Mouse (Mus musculus) limb, embryonic 11.5 days (tissue): ENCODE measurements around the gene Cd247. TPM values are rescaled to one million over a fixed set of nuclear protein-coding genes. Genes with fewer than 3 reads are reported as not detected.

Source experiments
- ATAC-seq: fragments of 200-750 bp; cut with Nextera tagmentation; 2 replicates; pipeline ENCODE4 v1.8.0; 2017; ENCODE audit warnings: low read depth; ENCODE audit not compliant: insufficient number of reproducible peaks, low FRiP score, low TSS enrichment
- DNase-seq: peaks from one replicate; pipeline ENCODE4 v3.0.0-alpha.2; 2015; ENCODE audit warnings: low spot score
- H3K27ac ChIP-seq: fragments of 300-500 bp; sonication (generic); replicated peaks from 2 replicates; pipeline ENCODE4 v1.5.1; 2014; ENCODE audit warnings: low read depth, mild to moderate bottlenecking, low read length
- H3K27me3 ChIP-seq: fragments of 300-500 bp; sonication (generic); 2 replicates; pipeline ENCODE4 v1.6.1; 2014; ENCODE audit warnings: mild to moderate bottlenecking, low read length, mixed read lengths; ENCODE audit not compliant: control insufficient read depth, insufficient read depth
- H3K36me3 ChIP-seq: fragments of 300-500 bp; sonication (generic); 2 replicates; pipeline ENCODE4 v1.6.1; 2014; ENCODE audit warnings: mild to moderate bottlenecking, low read length, moderate library complexity, mixed read lengths; ENCODE audit not compliant: control insufficient read depth, insufficient read depth
- H3K4me1 ChIP-seq: fragments of 300-500 bp; sonication (generic); 2 replicates; pipeline ENCODE4 v1.6.1; 2014; ENCODE audit warnings: low read length, mixed read lengths; ENCODE audit not compliant: control insufficient read depth, insufficient read depth
- H3K4me2 ChIP-seq: fragments of 300-500 bp; sonication (generic); 2 replicates; pipeline ENCODE4 v1.6.1; 2014; ENCODE audit warnings: low read depth, mild to moderate bottlenecking, moderate library complexity; ENCODE audit not compliant: severe bottlenecking
- H3K4me3 ChIP-seq: fragments of 300-500 bp; sonication (generic); 2 replicates; pipeline ENCODE4 v1.5.1; 2014; ENCODE audit warnings: low read depth, low read length
- H3K9ac ChIP-seq: fragments of 300-500 bp; sonication (generic); 2 replicates; pipeline ENCODE4 v1.6.1; 2014; ENCODE audit warnings: mild to moderate bottlenecking, low read length
- H3K9me3 ChIP-seq: fragments of 300-500 bp; sonication (generic); 2 replicates; pipeline ENCODE4 v1.6.1; 2016; ENCODE audit warnings: low read length; ENCODE audit not compliant: control insufficient read depth
- WGBS: fragments of 180-500 bp; shearing (Covaris S2); extraction: QIAGEN DNeasy Blood & Tissue Kit; methylation state at CpG from one replicate; pipeline ENCODE4 v1.1.7; 2014; 5-methylcytosine and 5-hydroxymethylcytosine counted together
- polyA plus RNA-seq: library from polyadenylated mRNA; unstranded; fragments of >200 nt; fragmentation: Nextera tagmentation; extraction: Ambion mirVana; gene quantifications from 2 replicates; pipeline ENCODE4 v1.2.1, GENCODE M21; 2014

Gene Cd247
- polyA plus RNA-seq, 1 experiment from 2014 or later: 1.6 TPM

- WGBS: 93% methylated on average over 6 of the region's 6 CpGs
- Histone ChIP-seq H3K27ac (no peak overlapping the region), H3K27me3 (no peaks in the 10 kb centered on the region), H3K9me3 (no peaks in the 10 kb centered on the region), H3K4me3 (no peak overlapping the region), H3K4me1 (no peaks in the 10 kb centered on the region), H3K4me2 (no peak overlapping the region), H3K9ac (no peak overlapping the region), H3K36me3 (peaks cover 4% of the 10 kb centered on the region; the same call in 1 of the 2 replicates)
- ATAC-seq (no peak), DNase-seq (no peak)
Observed at GRCm38 (mm10) chr1:165875520-165876284, 87.2 kb downstream of the Cd247 start.

DNA sequence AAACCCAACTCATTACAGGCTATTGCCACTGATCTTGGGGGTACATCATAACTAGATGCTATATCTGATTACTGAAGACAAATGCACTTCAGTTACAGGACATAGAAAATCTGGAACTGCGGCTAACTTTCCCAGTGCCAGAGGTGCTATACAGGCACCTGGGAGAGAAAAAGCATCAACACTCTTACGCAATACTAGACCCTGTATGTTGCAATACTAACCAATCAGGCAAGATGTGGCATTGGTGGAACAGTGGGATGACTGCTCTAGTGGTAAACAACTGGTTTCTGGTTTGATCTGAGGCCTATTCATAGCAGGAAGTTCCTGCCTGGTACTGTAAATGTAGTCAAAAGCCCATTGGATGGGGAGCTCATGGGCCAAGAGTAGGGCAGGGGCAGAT, 90.3 kb downstream of the Cd247 start:
- no peak overlapping the region for H3K9ac ChIP-seq
- H3K4me3 ChIP-seq: no peak overlapping the region
- no peak overlapping the region for H3K4me2 ChIP-seq
- 95% methylated on average over 2 of the region's 2 CpGs for WGBS
- DNase-seq (no peak), ATAC-seq (no peak)
- H3K4me1 ChIP-seq: 0 out of 2 replicates have a peak, but pooled peaks cover 4% of the 10 kb centered on the region
- H3K9me3 ChIP-seq: no peaks in the 10 kb centered on the region
- no peaks in the 10 kb centered on the region for H3K27me3 ChIP-seq
- peaks cover 6% of the 10 kb centered on the region; the same call in 1 of the 2 replicates for H3K36me3 ChIP-seq
- no peak overlapping the region for H3K27ac ChIP-seq

DNA sequence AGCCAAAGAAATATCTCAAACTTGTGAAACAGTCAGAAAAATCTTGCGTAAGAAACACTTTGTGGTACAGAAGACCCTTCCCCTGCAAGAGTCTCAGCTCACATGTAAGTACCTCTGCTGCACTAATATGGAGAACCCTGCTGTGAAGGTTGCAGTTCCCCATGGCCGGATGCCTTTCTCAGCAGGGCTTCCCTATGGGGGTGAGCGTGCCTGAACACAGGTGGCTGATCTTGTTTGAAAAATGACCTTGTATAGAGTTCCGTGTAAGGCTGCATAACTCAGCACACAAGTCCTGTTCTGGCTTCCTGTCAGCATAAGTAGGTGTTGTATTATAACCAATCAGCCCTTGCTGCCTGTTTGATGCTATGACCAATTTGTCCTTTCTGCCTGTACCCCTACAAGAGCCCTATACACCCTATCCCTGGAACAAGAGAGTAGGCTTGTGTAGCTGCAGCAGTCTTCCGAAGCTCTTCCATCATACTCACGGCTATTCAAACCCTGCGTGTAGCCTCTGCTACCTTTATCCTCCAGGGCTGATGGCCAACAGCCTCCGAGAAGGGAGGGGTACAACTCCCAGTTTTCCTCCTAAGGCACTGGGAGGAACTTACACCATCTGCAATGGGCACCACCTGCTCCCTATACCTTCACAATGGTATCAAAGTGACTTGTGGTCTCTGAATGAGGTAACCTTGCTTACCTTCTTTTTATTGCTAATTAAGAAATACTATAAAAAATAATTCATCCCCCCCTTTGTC, 93.8 kb downstream of the Cd247 start:
- H3K27me3 ChIP-seq: no peaks in the 10 kb centered on the region
- H3K4me3 ChIP-seq: no peak overlapping the region
- H3K9ac ChIP-seq: no peak overlapping the region
- ATAC-seq (0 out of 2 replicates have a peak, but pooled peaks have one; percentile 44), DNase-seq (no peak)
- no peaks in the 10 kb centered on the region for H3K9me3 ChIP-seq
- 0 out of 2 replicates have a peak, but pooled peaks cover 4% of the 10 kb centered on the region for H3K4me1 ChIP-seq
- WGBS: 59% methylated on average over 8 of the region's 8 CpGs
- H3K27ac ChIP-seq: no peak overlapping the region; the same call in 1 of the 2 replicates
- H3K4me2 ChIP-seq: no peak overlapping the region
- peaks cover 6% of the 10 kb centered on the region; the same call in 1 of the 2 replicates for H3K36me3 ChIP-seq

DNA sequence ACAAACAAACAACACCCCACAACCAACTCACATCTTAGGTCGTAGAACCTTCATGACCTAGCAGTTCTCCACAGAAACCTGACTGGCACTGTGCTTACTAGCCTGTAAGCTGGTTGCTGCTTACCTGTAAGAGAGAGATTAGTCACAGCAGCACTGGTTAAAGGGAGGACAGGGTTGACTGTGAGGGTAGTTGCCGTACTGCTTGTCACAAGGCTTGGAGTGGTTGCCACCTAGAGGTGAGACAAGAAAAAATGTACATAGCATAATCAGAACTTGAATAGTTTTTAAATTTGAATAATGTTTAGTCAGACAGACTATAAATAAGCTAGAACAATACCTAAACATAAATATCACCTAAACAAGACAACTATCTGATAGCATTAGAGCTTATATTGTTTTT, 103.2 kb downstream of the Cd247 start:
- Histone ChIP-seq H3K27ac (no peak overlapping the region), H3K9me3 (no peaks in the 10 kb centered on the region), H3K4me3 (no peak overlapping the region), H3K36me3 (peaks cover 9% of the 10 kb centered on the region), H3K4me1 (no peaks in the 10 kb centered on the region), H3K4me2 (no peak overlapping the region), H3K27me3 (no peaks in the 10 kb centered on the region), H3K9ac (no peak overlapping the region)
- no peak for DNase-seq
- no peak for ATAC-seq
- WGBS: 86% methylated on average over 2 of the region's 2 CpGs

DNA sequence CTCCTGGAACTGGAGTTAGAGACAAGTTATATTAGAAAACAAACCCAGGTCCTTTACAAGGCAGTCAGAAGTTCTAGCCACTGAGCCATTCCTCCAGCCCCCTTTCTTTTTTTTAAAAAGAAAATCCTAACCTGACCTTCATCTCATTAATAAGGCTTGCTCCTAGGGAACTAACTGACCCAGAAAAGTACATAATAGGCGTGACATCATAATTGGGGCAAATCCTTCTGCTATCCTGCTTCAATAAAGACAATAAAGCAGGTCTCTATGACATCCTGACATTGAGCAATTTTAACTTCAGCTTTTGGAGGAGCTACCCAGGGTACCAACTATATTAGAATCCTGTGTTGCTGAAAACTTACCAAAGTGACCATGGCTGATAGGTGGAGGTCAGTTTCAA, 115.1 kb downstream of the Cd247 start:
- H3K36me3 ChIP-seq: no peaks in the 10 kb centered on the region; the same call in 1 of the 2 replicates
- no peaks in the 10 kb centered on the region for H3K9me3 ChIP-seq
- DNase-seq: no peak
- no peak overlapping the region for H3K9ac ChIP-seq
- H3K27ac ChIP-seq: no peak overlapping the region
- ATAC-seq: no peak
- H3K27me3 ChIP-seq: no peaks in the 10 kb centered on the region
- H3K4me3 ChIP-seq: no peak overlapping the region
- WGBS: 93% methylated on average over 1 of the region's 1 CpGs
- no peaks in the 10 kb centered on the region for H3K4me1 ChIP-seq
- H3K4me2 ChIP-seq: no peak overlapping the region

DNA sequence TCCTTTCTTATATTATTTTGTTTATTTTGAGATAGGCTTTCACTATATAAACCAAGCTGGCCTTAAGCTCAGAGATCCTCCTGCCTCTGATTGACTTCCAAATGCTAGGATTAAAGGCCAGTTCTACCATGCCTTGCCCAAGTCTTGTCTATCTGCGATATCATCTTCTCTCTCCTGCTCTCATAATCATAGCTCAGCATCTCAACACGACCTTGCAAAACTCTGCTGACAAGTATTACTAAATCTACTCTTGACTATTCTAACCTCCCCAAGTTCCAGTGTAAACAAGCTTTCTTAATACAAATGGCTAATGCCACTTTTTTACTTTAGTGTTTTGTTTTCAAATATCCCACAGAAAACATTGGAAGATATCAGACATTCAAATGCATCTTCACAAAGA, 119.7 kb downstream of the Cd247 start:
- ATAC-seq (no peak), DNase-seq (no peak)
- no peaks in the 10 kb centered on the region for H3K4me1 ChIP-seq
- H3K27me3 ChIP-seq: no peaks in the 10 kb centered on the region
- no peak overlapping the region for H3K4me2 ChIP-seq
- no peaks in the 10 kb centered on the region for H3K9me3 ChIP-seq
- WGBS: 98% methylated on average over 2 of the region's 2 CpGs
- H3K4me3 ChIP-seq: no peak overlapping the region
- no peak overlapping the region for H3K27ac ChIP-seq
- no peaks in the 10 kb centered on the region; the same call in 1 of the 2 replicates for H3K36me3 ChIP-seq
- no peak overlapping the region for H3K9ac ChIP-seq

DNA sequence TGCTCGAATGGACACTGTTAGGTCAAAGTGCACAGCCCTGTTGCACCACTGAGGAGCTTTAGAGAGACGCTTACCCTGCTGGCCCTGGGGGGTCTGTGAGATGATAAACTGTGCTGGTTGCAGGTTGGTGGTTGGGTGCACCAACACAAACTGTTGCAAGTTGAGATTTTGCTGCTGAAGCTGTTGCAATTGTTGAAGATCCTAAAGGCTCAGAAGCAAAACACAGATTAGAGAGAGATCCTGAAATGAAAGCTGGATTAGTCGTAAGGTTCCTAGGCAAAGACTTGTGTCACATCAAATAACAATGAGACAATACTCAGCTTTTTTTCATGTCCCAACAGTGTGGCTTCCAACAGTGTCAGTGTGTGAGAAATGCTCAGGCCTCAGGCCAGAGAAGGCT, 120.3 kb downstream of the Cd247 start:
- no peak for ATAC-seq
- H3K9me3 ChIP-seq: no peaks in the 10 kb centered on the region
- H3K4me2 ChIP-seq: no peak overlapping the region
- no peaks in the 10 kb centered on the region for H3K27me3 ChIP-seq
- 86% methylated on average over 3 of the region's 3 CpGs for WGBS
- DNase-seq: no peak
- no peak overlapping the region for H3K9ac ChIP-seq
- H3K4me1 ChIP-seq: no peaks in the 10 kb centered on the region
- no peaks in the 10 kb centered on the region; the same call in 1 of the 2 replicates for H3K36me3 ChIP-seq
- H3K4me3 ChIP-seq: no peak overlapping the region
- H3K27ac ChIP-seq: no peak overlapping the region

GRCm38 (mm10) chr1:165909471-165909870, 121.0 kb downstream of the Cd247 start:
- ATAC-seq: no peak
- Histone ChIP-seq H3K36me3 (no peaks in the 10 kb centered on the region; the same call in 1 of the 2 replicates), H3K9ac (no peak overlapping the region), H3K27ac (no peak overlapping the region), H3K4me1 (no peaks in the 10 kb centered on the region), H3K9me3 (no peaks in the 10 kb centered on the region), H3K4me3 (no peak overlapping the region), H3K4me2 (no peak overlapping the region), H3K27me3 (no peaks in the 10 kb centered on the region)
- 95% methylated on average over 3 of the region's 3 CpGs for WGBS
- DNase-seq: no peak
